Mouse (Mus musculus): ENCODE results near the gene Fam169b.

The Fam169b gene

GRCm38 (mm10) chr7:68318006-68318788, 44.6 kb downstream of the Fam169b start:
- no peak for TF ChIP-seq GATA4 (IDR thresholded peaks at IDR 0.05; ENCODE audit: insufficient replicate concordance, low read length)

- TF ChIP-seq GATA4 (IDR thresholded peaks at IDR 0.05; ENCODE audit: insufficient replicate concordance, low read length): no peak
These were observed 45.3 kb downstream of the Fam169b start for GRCm38 (mm10) chr7:68318979-68319378.

GRCm38 (mm10) chr7:68320078-68320810, 46.6 kb downstream of the Fam169b start:
- TF ChIP-seq GATA4 (IDR thresholded peaks at IDR 0.05; ENCODE audit: insufficient replicate concordance, low read length): peak; percentile 14; the same call in 1 of the 2 replicates

GRCm38 (mm10) chr7:68323051-68323450, 49.4 kb downstream of the Fam169b start:
- TF ChIP-seq GATA4 (IDR thresholded peaks at IDR 0.05; ENCODE audit: insufficient replicate concordance, low read length): no peak

- TF ChIP-seq GATA4 (IDR thresholded peaks at IDR 0.05; ENCODE audit: insufficient replicate concordance, low read length): no peak
These were observed 52.6 kb downstream of the Fam169b start for GRCm38 (mm10) chr7:68326190-68326722.

GRCm38 (mm10) chr7:68329000-68329399, 55.4 kb downstream of the Fam169b start:
- TF ChIP-seq GATA4 (IDR thresholded peaks at IDR 0.05; ENCODE audit: insufficient replicate concordance, low read length): no peak

GRCm38 (mm10) chr7:68332799-68333198, 59.2 kb downstream of the Fam169b start:
- no peak for TF ChIP-seq GATA4 (IDR thresholded peaks at IDR 0.05; ENCODE audit: insufficient replicate concordance, low read length)

GRCm38 (mm10) chr7:68337080-68337781, 63.6 kb downstream of the Fam169b start:
- TF ChIP-seq GATA4 (IDR thresholded peaks at IDR 0.05; ENCODE audit: insufficient replicate concordance, low read length): no peak

GRCm38 (mm10) chr7:68338680-68339079, 65.0 kb downstream of the Fam169b start:
- TF ChIP-seq GATA4 (IDR thresholded peaks at IDR 0.05; ENCODE audit: insufficient replicate concordance, low read length): no peak

- no peak for TF ChIP-seq GATA4 (IDR thresholded peaks at IDR 0.05; ENCODE audit: insufficient replicate concordance, low read length)
These were observed 70.9 kb downstream of the Fam169b start for GRCm38 (mm10) chr7:68344561-68344960.

GRCm38 (mm10) chr7:68345963-68346362, 72.3 kb downstream of the Fam169b start:
- no peak for TF ChIP-seq GATA4 (IDR thresholded peaks at IDR 0.05; ENCODE audit: insufficient replicate concordance, low read length)

- no peak for TF ChIP-seq GATA4 (IDR thresholded peaks at IDR 0.05; ENCODE audit: insufficient replicate concordance, low read length)
These were observed 81.9 kb downstream of the Fam169b start for GRCm38 (mm10) chr7:68355325-68356076.

- no peak for TF ChIP-seq GATA4 (IDR thresholded peaks at IDR 0.05; ENCODE audit: insufficient replicate concordance, low read length)
These were observed 83.8 kb downstream of the Fam169b start for GRCm38 (mm10) chr7:68357407-68357806.

GRCm38 (mm10) chr7:68362609-68363008, 89.0 kb downstream of the Fam169b start:
- no peak for TF ChIP-seq GATA4 (IDR thresholded peaks at IDR 0.05; ENCODE audit: insufficient replicate concordance, low read length)

GRCm38 (mm10) chr7:68365711-68366110, 92.1 kb downstream of the Fam169b start:
- no peak for TF ChIP-seq GATA4 (IDR thresholded peaks at IDR 0.05; ENCODE audit: insufficient replicate concordance, low read length)

Measured in liver, adult (tissue).